Mouse (Mus musculus) left cerebral cortex, adult 18-20 months (tissue): Measurements from ENCODE around the gene Grk6. TPM values are rescaled to one million over a fixed set of nuclear protein-coding genes. Genes with fewer than 3 reads are reported as not detected.

ENCODE experiments used
- DNase-seq, 2 experiments: peaks; one replicate each; pipeline ENCODE4 v3.0.0; 2021 to 2022; ENCODE audit warnings: low spot score in 2 of 2, mixed read lengths in 1 of 2
- total RNA-seq, 2 experiments: library from RNA; stranded (reverse); gene quantifications; 2 replicates each; pipeline ENCODE4 v1.2.3; 2021

Gene Grk6
- total RNA-seq, 2 experiments from 2014 or later = 63.2 to 64.6 TPM

GRCm38 (mm10) chr13:55483071-55483470 lies 38.2 kb downstream of the Grk6 start:
- no peak for DNase-seq

- DNase-seq = peak; percentile 90 to 93
Observed at GRCm38 (mm10) chr13:55483593-55483992, 38.7 kb downstream of the Grk6 start.

GRCm38 (mm10) chr13:55484520-55485088 lies 39.7 kb downstream of the Grk6 start:
- no peak for DNase-seq

- DNase-seq = no peak
Observed at GRCm38 (mm10) chr13:55486029-55486794, 41.3 kb downstream of the Grk6 start.

GRCm38 (mm10) chr13:55486916-55487577 lies 42.2 kb downstream of the Grk6 start:
- DNase-seq = no peak

GRCm38 (mm10) chr13:55487578-55488498 lies 43.0 kb downstream of the Grk6 start, which contains the start of gene Dbn1:
Dbn1 (minus strand) TSS chr13:55488111.
- peak in 1 of 2 experiments; percentile 60 for DNase-seq

- DNase-seq = no peak
Observed at GRCm38 (mm10) chr13:55494257-55494656, 49.4 kb downstream of the Grk6 start.

GRCm38 (mm10) chr13:55494883-55495621 lies 50.2 kb downstream of the Grk6 start:
- no peak for DNase-seq

GRCm38 (mm10) chr13:55495702-55496101 lies 50.8 kb downstream of the Grk6 start:
- DNase-seq = no peak

GRCm38 (mm10) chr13:55496661-55497060 lies 51.8 kb downstream of the Grk6 start:
- DNase-seq = no peak

GRCm38 (mm10) chr13:55498906-55499305 lies 54.0 kb downstream of the Grk6 start:
- no peak for DNase-seq

GRCm38 (mm10) chr13:55500575-55500974 lies 55.7 kb downstream of the Grk6 start:
- DNase-seq = no peak

- no peak for DNase-seq
Observed at GRCm38 (mm10) chr13:55502405-55502804, 57.5 kb downstream of the Grk6 start.

- no peak for DNase-seq
Observed at GRCm38 (mm10) chr13:55504390-55504789, 59.5 kb downstream of the Grk6 start.

GRCm38 (mm10) chr13:55505810-55506209 lies 60.9 kb downstream of the Grk6 start:
- no peak for DNase-seq

- DNase-seq = no peak
Observed at GRCm38 (mm10) chr13:55506697-55507096, 61.8 kb downstream of the Grk6 start.

- DNase-seq = no peak
Observed at GRCm38 (mm10) chr13:55507877-55508276, 63.0 kb downstream of the Grk6 start.

- no peak for DNase-seq
Observed at GRCm38 (mm10) chr13:55508531-55508930, 63.7 kb downstream of the Grk6 start.

- no peak for DNase-seq
Observed at GRCm38 (mm10) chr13:55510332-55510667, 65.4 kb downstream of the Grk6 start.
